Mouse (Mus musculus): Measurements from ENCODE around the gene Mmel1.

Gene Mmel1

GRCm38 (mm10) chr4:154934800-154935199 is 65.4 kb downstream of the Mmel1 start:
- no peak for DNase-seq (ENCODE audit: low read depth in 2 of 2, low spot score in 2 of 2)

GRCm38 (mm10) chr4:154935788-154936187 is 66.4 kb downstream of the Mmel1 start:
- peak; percentile 65 to 76 for DNase-seq (ENCODE audit: low read depth in 2 of 2, low spot score in 2 of 2)

- peak; percentile 79 to 80 for DNase-seq (ENCODE audit: low read depth in 2 of 2, low spot score in 2 of 2)
These were observed 67.3 kb downstream of the Mmel1 start for GRCm38 (mm10) chr4:154936542-154937255.

GRCm38 (mm10) chr4:154937746-154938145 is 68.4 kb downstream of the Mmel1 start:
- no peak for DNase-seq (ENCODE audit: low read depth in 2 of 2, low spot score in 2 of 2)

- no peak for DNase-seq (ENCODE audit: low read depth in 2 of 2, low spot score in 2 of 2)
These were observed 70.8 kb downstream of the Mmel1 start for GRCm38 (mm10) chr4:154940156-154940555.

DNA sequence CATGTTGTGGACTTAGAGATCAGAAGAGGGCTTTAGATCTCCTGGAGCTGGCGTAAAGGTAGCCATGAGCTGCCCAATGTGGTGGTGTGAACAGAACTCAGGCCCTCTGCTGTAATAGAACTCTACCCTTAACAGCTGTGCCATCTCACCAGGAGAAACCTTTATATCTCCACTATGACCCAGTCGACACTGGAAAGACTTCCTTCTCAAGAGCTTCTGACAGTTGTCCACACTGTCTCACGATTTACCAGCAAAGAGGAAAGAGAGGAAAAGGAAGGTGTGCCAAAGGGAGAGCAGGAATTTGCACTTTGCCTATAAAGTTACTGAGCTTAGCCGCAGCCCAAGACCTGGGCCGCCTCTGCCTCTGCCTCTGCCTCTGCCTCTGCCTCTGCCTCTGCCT is 72.4 kb downstream of the Mmel1 start:
- DNase-seq (ENCODE audit: low read depth in 2 of 2, low spot score in 2 of 2) = no peak

GRCm38 (mm10) chr4:154942632-154943322 is 73.4 kb downstream of the Mmel1 start:
- no peak for DNase-seq (ENCODE audit: low read depth in 2 of 2, low spot score in 2 of 2)

GRCm38 (mm10) chr4:154943323-154944039 is 74.1 kb downstream of the Mmel1 start:
- DNase-seq (ENCODE audit: low read depth in 2 of 2, low spot score in 2 of 2) = no peak

- peak; percentile 70 to 79 for DNase-seq (ENCODE audit: low read depth in 2 of 2, low spot score in 2 of 2)
These were observed 74.8 kb downstream of the Mmel1 start for GRCm38 (mm10) chr4:154944121-154944590.
